Mouse (Mus musculus) liver, embryonic 14.5 days (tissue): ENCODE data around the gene Gpr150. TPM values are rescaled to one million over a fixed set of nuclear protein-coding genes. Genes with fewer than 3 reads are reported as not detected.

Source experiments
- ATAC-seq: fragments of 200-750 bp; cut with Nextera tagmentation; 2 replicates; pipeline ENCODE4 v1.8.0; 2017; ENCODE audit warnings: moderate number of reproducible peaks, mild to moderate bottlenecking, moderate library complexity; ENCODE audit not compliant: insufficient read depth
- DNase-seq, 3 experiments: peaks; one replicate each; pipeline ENCODE4 v3.0.0-alpha.2; 2012 to 2013; ENCODE audit warnings: low read depth in 3 of 3, low spot score in 3 of 3
- H3K27ac ChIP-seq: fragments of 300-500 bp; sonication (generic); 2 replicates; pipeline ENCODE4 v1.5.1; 2014; ENCODE audit warnings: moderate library complexity, mild to moderate bottlenecking, control low read depth, inconsistent platforms
- H3K27me3 ChIP-seq: fragments of 300-500 bp; sonication (generic); 2 replicates; pipeline ENCODE4 v1.6.1; 2014; ENCODE audit warnings: mild to moderate bottlenecking, low read length, moderate library complexity; ENCODE audit not compliant: control insufficient read depth, insufficient read depth
- H3K36me3 ChIP-seq: fragments of 300-500 bp; sonication (generic); replicated peaks from 2 replicates; pipeline ENCODE4 v1.6.1; 2014; ENCODE audit warnings: low read depth; ENCODE audit not compliant: control insufficient read depth, insufficient read depth
- H3K4me1 ChIP-seq, 2 experiments: fragments of 200-500 bp in 1 of 2; fragments of 300-500 bp in 1 of 2; sonication (generic) in 1 of 2; replicated peaks; 2 replicates each; pipeline ENCODE4 v1.6.1; 2012 to 2014; ENCODE audit warnings: antibody characterized with exemption in 1 of 2, inconsistent platforms in 1 of 2, low read length in 1 of 2; ENCODE audit not compliant: control insufficient read depth in 2 of 2, insufficient read depth in 2 of 2
- H3K4me2 ChIP-seq: fragments of 300-500 bp; sonication (generic); 2 replicates; pipeline ENCODE4 v1.6.1; 2014; ENCODE audit warnings: low read depth, mild to moderate bottlenecking, control low read depth, moderate library complexity
- H3K4me3 ChIP-seq, 2 experiments: fragments of 200-500 bp in 1 of 2; fragments of 300-500 bp in 1 of 2; sonication (generic) in 1 of 2; 2 replicates each; pipeline ENCODE4 v1.5.1; 2012 to 2014; ENCODE audit warnings: low read depth in 2 of 2, low read length in 2 of 2, mild to moderate bottlenecking in 2 of 2, control low read depth in 1 of 2, inconsistent platforms in 1 of 2, moderate library complexity in 1 of 2; ENCODE audit not compliant: insufficient read depth in 1 of 2
- H3K9ac ChIP-seq: fragments of 300-500 bp; sonication (generic); replicated peaks from 2 replicates; pipeline ENCODE4 v1.6.1; 2014; ENCODE audit warnings: mild to moderate bottlenecking, control low read depth, moderate library complexity
- H3K9me3 ChIP-seq: fragments of 300-500 bp; sonication (generic); 2 replicates; pipeline ENCODE4 v1.6.1; 2016; ENCODE audit warnings: low read length, mixed read lengths; ENCODE audit not compliant: control insufficient read depth
- CTCF ChIP-seq: IDR thresholded peaks from 2 replicates; pipeline ENCODE4 v1.5.1; 2016; ENCODE audit warnings: antibody characterized with exemption, low read depth, control low read depth
- EP300 ChIP-seq: IDR thresholded peaks from 2 replicates; pipeline ENCODE4 v1.6.1; 2016; ENCODE audit warnings: antibody characterized with exemption, low read depth
- WGBS: fragments of 180-500 bp; shearing (Covaris S2); extraction: QIAGEN DNeasy Blood & Tissue Kit; methylation state at CpG from one replicate; pipeline ENCODE4 v1.1.7; 2014; ENCODE audit not compliant: insufficient replicate concordance; 5-methylcytosine and 5-hydroxymethylcytosine counted together
- polyA plus RNA-seq, 2 experiments: library from polyadenylated mRNA; depleted of rRNA in 1 of 2; stranded (reverse) in 1 of 2; unstranded in 1 of 2; fragments of >200 nt; fragmentation: Nextera tagmentation in 1 of 2; extraction: Ambion mirVana in 1 of 2; gene quantifications; 2 replicates each; pipeline versions ENCODE4 v1.2.1 to v1.2.3; 2012 to 2014

Gene Gpr150
- polyA plus RNA-seq, 2 experiments: 1.7 to 2.0 TPM

- peaks cover 11 to 15% of the 10 kb centered on the region in 2 experiments for H3K4me1 ChIP-seq
- no peaks in the 10 kb centered on the region; the same call in 1 of the 2 replicates for H3K36me3 ChIP-seq
- H3K27me3 ChIP-seq: no peaks in the 10 kb centered on the region; the same call in 1 of the 2 replicates
- H3K4me2 ChIP-seq: peak overlapping the region; percentile 84
- peak overlapping the region; percentile 77 for H3K9ac ChIP-seq
- H3K4me3 ChIP-seq: peak overlapping the region; percentile 70 to 82
- WGBS: 12% methylated on average over 4 of the region's 4 CpGs
- H3K9me3 ChIP-seq: no peaks in the 10 kb centered on the region
- ATAC-seq: peak; percentile 78
- no peak for TF ChIP-seq CTCF
- TF ChIP-seq EP300: peak; percentile 49
- peak overlapping the region; percentile 86 for H3K27ac ChIP-seq
- peak; percentile 65 to 81 (median 72) for DNase-seq
Observed at GRCm38 (mm10) chr13:76017465-76017864, 39.3 kb downstream of the Gpr150 start.

GRCm38 (mm10) chr13:76014511-76014910 is 42.3 kb downstream of the Gpr150 start:
- H3K27ac ChIP-seq: no peak overlapping the region
- ATAC-seq (no peak), DNase-seq (peak; percentile 20 to 43 (median 31))
- H3K4me2 ChIP-seq: peak overlapping the region; percentile 72
- 0 out of 2 replicates have a peak overlapping the region, but pooled peaks have one; percentile 28 for H3K9ac ChIP-seq
- H3K36me3 ChIP-seq: peaks cover 2% of the 10 kb centered on the region; the same call in 1 of the 2 replicates
- peak overlapping the region; percentile 21 to 50; a peak in 3 of 4 replicates for H3K4me3 ChIP-seq
- H3K27me3 ChIP-seq: no peaks in the 10 kb centered on the region
- H3K9me3 ChIP-seq: no peaks in the 10 kb centered on the region
- TF ChIP-seq EP300 (peak; percentile 40; the same call in 1 of the 2 replicates), CTCF (no peak)
- WGBS: 7% methylated on average over 2 of the region's 2 CpGs
- peaks cover 18 to 21% of the 10 kb centered on the region in 2 experiments for H3K4me1 ChIP-seq

Other genes starting within 250 kb of the Gpr150 start
- 19.8 and 21.6 TPM in 2 replicates for gene Glrx, start 217.1 kb downstream of the Gpr150 start, polyA plus RNA-seq (2012; rRNA removed)
- gene Glrx, start 217.1 kb downstream of the Gpr150 start, polyA plus RNA-seq (2014; fragmentation: Nextera tagmentation; extraction: Ambion mirVana): 39.2 and 40.4 TPM in 2 replicates
- 1.2 and 1.9 TPM in 2 replicates for gene Rhobtb3, start 113.1 kb downstream of the Gpr150 start, polyA plus RNA-seq (2012; rRNA removed)
- gene Rhobtb3, start 113.1 kb downstream of the Gpr150 start, polyA plus RNA-seq (2014; fragmentation: Nextera tagmentation; extraction: Ambion mirVana): 3.4 and 4.0 TPM in 2 replicates
- gene Spata9, start 89.8 kb downstream of the Gpr150 start, polyA plus RNA-seq (2012; rRNA removed): 0.04 TPM in 1 of 2 replicates, not detected in the other
- 0.47 and 0.75 TPM in 2 replicates for gene Spata9, start 89.8 kb downstream of the Gpr150 start, polyA plus RNA-seq (2014; fragmentation: Nextera tagmentation; extraction: Ambion mirVana)
- gene Rfesd, start 38.3 kb downstream of the Gpr150 start, polyA plus RNA-seq (2012; rRNA removed): 20.2 and 42.7 TPM in 2 replicates
- 214 and 228 TPM in 2 replicates for gene Rfesd, start 38.3 kb downstream of the Gpr150 start, polyA plus RNA-seq (2014; fragmentation: Nextera tagmentation; extraction: Ambion mirVana)
- gene Arsk, start 41.7 kb upstream of the Gpr150 start, polyA plus RNA-seq (2012; rRNA removed): 1.2 and 1.5 TPM in 2 replicates
- gene Arsk, start 41.7 kb upstream of the Gpr150 start, polyA plus RNA-seq (2014; fragmentation: Nextera tagmentation; extraction: Ambion mirVana): 2.6 and 3.0 TPM in 2 replicates
- gene Ttc37, start 41.7 kb upstream of the Gpr150 start, polyA plus RNA-seq (2012; rRNA removed): 3.2 and 4.0 TPM in 2 replicates
- 5.0 and 6.4 TPM in 2 replicates for gene Ttc37, start 41.7 kb upstream of the Gpr150 start, polyA plus RNA-seq (2014; fragmentation: Nextera tagmentation; extraction: Ambion mirVana)
- not detected in 2 replicates for gene Fam81b, start 248.1 kb upstream of the Gpr150 start, polyA plus RNA-seq (2012; rRNA removed)
- not detected in 2 replicates for gene Fam81b, start 248.1 kb upstream of the Gpr150 start, polyA plus RNA-seq (2014; fragmentation: Nextera tagmentation; extraction: Ambion mirVana)